Mouse (Mus musculus) lung, embryonic 15.5 days (tissue): ENCODE measurements at regions not wholly inside any gene's neighbourhood (a gene's known extent, or its start where the extent isn't known, plus 50 kb on each side); places are given as distances from the start of the nearest gene placed in this dataset.

Experiments used
- ATAC-seq: fragments of 200-750 bp; cut with Nextera tagmentation; 2 replicates; pipeline ENCODE4 v1.8.0; 2017; ENCODE audit warnings: moderate number of reproducible peaks, borderline replicate concordance; ENCODE audit not compliant: low FRiP score, low TSS enrichment; ENCODE audit errors: extremely low read depth
- H3K27ac ChIP-seq: fragments of 300-500 bp; sonication (generic); 2 replicates; pipeline ENCODE4 v1.5.1; 2015; ENCODE audit warnings: moderate library complexity, mild to moderate bottlenecking, inconsistent platforms
- H3K27me3 ChIP-seq: fragments of 300-500 bp; sonication (generic); 2 replicates; pipeline ENCODE4 v1.6.1; 2015; ENCODE audit warnings: inconsistent platforms
- H3K36me3 ChIP-seq: fragments of 300-500 bp; sonication (generic); 2 replicates; pipeline ENCODE4 v1.6.1; 2015; ENCODE audit warnings: inconsistent platforms
- H3K4me1 ChIP-seq: fragments of 300-500 bp; sonication (generic); 2 replicates; pipeline ENCODE4 v1.6.1; 2015; ENCODE audit warnings: inconsistent platforms
- H3K4me2 ChIP-seq: fragments of 300-500 bp; sonication (generic); 2 replicates; pipeline ENCODE4 v1.6.1; 2015; ENCODE audit warnings: inconsistent platforms, mild to moderate bottlenecking, moderate library complexity
- H3K4me3 ChIP-seq: fragments of 300-500 bp; sonication (generic); 2 replicates; pipeline ENCODE4 v1.5.1; 2015; ENCODE audit warnings: mild to moderate bottlenecking, inconsistent platforms
- H3K9ac ChIP-seq: fragments of 300-500 bp; sonication (generic); 2 replicates; pipeline ENCODE4 v1.6.1; 2015; ENCODE audit warnings: inconsistent platforms
- H3K9me3 ChIP-seq: fragments of 300-500 bp; sonication (generic); 2 replicates; pipeline ENCODE4 v1.6.1; 2016; ENCODE audit warnings: inconsistent platforms
- WGBS: fragments of 180-500 bp; shearing (Covaris S2); methylation state at CpG from one replicate; pipeline ENCODE4 v1.1.7; 2015; 5-methylcytosine and 5-hydroxymethylcytosine counted together

- 82% methylated on average over 5 of the region's 5 CpGs for WGBS
- no peaks in the 10 kb centered on the region for H3K36me3 ChIP-seq
- no peaks in the 10 kb centered on the region; the same call in 1 of the 2 replicates for H3K27me3 ChIP-seq
- ATAC-seq, result no peak
- H3K4me2 ChIP-seq, result no peak overlapping the region
- no peaks in the 10 kb centered on the region for H3K9me3 ChIP-seq
- no peaks in the 10 kb centered on the region for H3K4me1 ChIP-seq
- H3K4me3 ChIP-seq, result no peak overlapping the region
- no peak overlapping the region for H3K27ac ChIP-seq
- no peak overlapping the region for H3K9ac ChIP-seq
Measured at GRCm38 (mm10) chr15:7039119-7039518, 51.3 kb upstream of the Lifr start.

- H3K4me1 ChIP-seq, result no peaks in the 10 kb centered on the region
- H3K4me2 ChIP-seq, result no peak overlapping the region
- H3K9ac ChIP-seq, result no peak overlapping the region
- H3K27ac ChIP-seq, result no peak overlapping the region
- 86% methylated on average over 4 of the region's 4 CpGs for WGBS
- no peak for ATAC-seq
- no peaks in the 10 kb centered on the region for H3K9me3 ChIP-seq
- no peak overlapping the region for H3K4me3 ChIP-seq
- H3K27me3 ChIP-seq, result no peaks in the 10 kb centered on the region; the same call in 1 of the 2 replicates
- H3K36me3 ChIP-seq, result no peaks in the 10 kb centered on the region
Measured at GRCm38 (mm10) chr15:7039825-7040224, 50.6 kb upstream of the Lifr start.
